Comparison of ENCODE assay signal across 18 mouse cellular contexts in genomic region chr2:82715773-82716172, GRCm38 (mm10).
DNase-seq lines count a peak whose midpoint lies in the region; ATAC-seq lines count a peak whose summit lies in the region.
"Had no signal": no experiment of that assay in that cellular context is flagged by ENCODE, and none has a peak within 500 bp of the region (broad histone marks: within the 10 kb centered on the region; RNA-seq: fewer than 3 reads in every experiment).

No protein-coding gene starts in this region.

- ATAC-seq in frontal cortex, adult (ENCODE audit: low TSS enrichment) = peak; percentile 98
- ATAC-seq: activated CD4-positive, CD25-positive, alpha-beta regulatory T cell, adult 4 months; hindbrain, embryonic 16.5 days; intestine, embryonic 16.5 days had no signal

- intact Hi-C loops in left cerebral cortex, postnatal 4 days (cut with DNase I) = no loop called here

- DNase-seq in frontal cortex, postnatal 25 days (ENCODE audit: low spot score in 2 of 2) = no peak
- DNase-seq in left cerebral cortex, adult 11 months (ENCODE audit: low spot score) = peak; percentile 8
- DNase-seq in left cerebral cortex, postnatal 4 days = no peak
- DNase-seq in right cerebral cortex, adult 2 months (ENCODE audit: low spot score in 2 of 2) = peak; percentile 2 to 18
- no peak for DNase-seq in embryo, embryonic 10.5 days (ENCODE audit: low spot score)
- no peak for DNase-seq in spleen, postnatal 10 days (ENCODE audit: low spot score in 2 of 2)
- DNase-seq in thymus, postnatal 4 days = no peak
- DNase-seq: adrenal gland, postnatal 10 days; cerebellum, adult 11 months; gastrocnemius, adult 2 months; kidney, postnatal 4 days; layer of hippocampus, adult 9-11 months; lung, adult 18-20 months; retina, postnatal 1 day had no signal

Comparison
In these comparisons a context has a peak if more than half of its experiments do, and no peak if none do; other contexts are left out.
1. DNase-seq: peak in left cerebral cortex, adult 11 months (single experiment) and right cerebral cortex, adult 2 months (2 of 2); none in frontal cortex, postnatal 25 days (0 of 2), left cerebral cortex, postnatal 4 days (single experiment), embryo, embryonic 10.5 days (single experiment), spleen, postnatal 10 days (0 of 2) and thymus, postnatal 4 days (single experiment).